8 mouse cellular contexts compared by ENCODE assay signal in the genomic region with DNA sequence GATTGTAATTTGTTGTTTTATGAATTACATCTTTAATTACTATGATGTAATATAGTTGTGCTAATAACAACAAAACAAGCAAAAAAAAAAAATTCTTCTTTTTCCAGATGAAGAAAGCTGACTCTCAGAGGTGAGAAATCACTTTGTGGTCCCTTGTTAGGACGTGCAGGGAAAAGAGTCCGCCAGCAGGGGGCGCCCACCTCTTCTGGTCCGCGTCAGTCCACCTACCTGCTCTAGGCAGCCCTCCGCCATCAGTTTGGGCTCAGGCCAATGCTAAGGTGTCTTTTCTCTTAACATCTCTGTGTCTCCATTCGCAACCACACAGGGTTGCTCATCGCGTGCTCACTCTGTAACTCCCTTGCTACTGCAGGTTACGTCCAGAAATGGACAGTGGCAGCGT. TPM values are rescaled to one million over a fixed set of nuclear protein-coding genes. Genes with fewer than 3 reads are reported as not detected.
DNase-seq lines count a peak whose midpoint lies in the region; ATAC-seq and TF ChIP-seq lines count a peak whose summit lies in the region.

No protein-coding gene starts in this region.

- intact Hi-C loops in heart, postnatal 14 days (cut with DNase I): loop anchor here (1.0 to 10.0 kb wide), 3 partner anchors 162 to 331 kb away; no protein-coding TSS in a partner anchor

- H3K4me2 ChIP-seq in embryonic facial prominence, embryonic 14.5 days (ENCODE audit: low read depth, low read length): no peak overlapping the region
- no peak overlapping the region for H3K4me2 ChIP-seq in lung, postnatal 0 days (replicated peaks; ENCODE audit: low read depth, low read length)

- peak; percentile 81 for DNase-seq in ES-CJ7 (ENCODE audit: low read depth, low spot score)
- peak; percentile 75 for DNase-seq in embryonic facial prominence, embryonic 14.5 days (ENCODE audit: low spot score)
- DNase-seq in heart, postnatal 14 days: peak; percentile 81 to 87
- peak; percentile 86 to 92 for DNase-seq in kidney, postnatal 25 days
- DNase-seq in lung, postnatal 0 days (ENCODE audit: low spot score): peak; percentile 74
- DNase-seq in ovary, postnatal 36 days (ENCODE audit: low spot score): peak; percentile 78
- DNase-seq in thymus, postnatal 4 days: peak; percentile 90

- no peaks in the 10 kb centered on the region; the same call in 1 of the 2 replicates for H3K27me3 ChIP-seq in embryonic facial prominence, embryonic 14.5 days (replicated peaks; ENCODE audit: control insufficient read depth, insufficient read depth, low read length)
- no peaks in the 10 kb centered on the region for H3K27me3 ChIP-seq in lung, postnatal 0 days (replicated peaks; ENCODE audit: insufficient read depth, low read length)

- no peak overlapping the region for H3K9ac ChIP-seq in embryonic facial prominence, embryonic 14.5 days (ENCODE audit: low read depth, low read length)
- no peak overlapping the region for H3K9ac ChIP-seq in lung, postnatal 0 days (replicated peaks; ENCODE audit: low read depth)

- WGBS in bone marrow, adult 2 months: 19% methylated on average over 11 of the region's 11 CpGs
- 11% methylated on average over 11 of the region's 11 CpGs for WGBS in embryonic facial prominence, embryonic 14.5 days
- 20% methylated on average over 11 of the region's 11 CpGs for WGBS in lung, postnatal 0 days

- ATAC-seq in embryonic facial prominence, embryonic 14.5 days (ENCODE audit: low read depth): peak; percentile 69; the same call in 1 of the 2 replicates
- peak; percentile 32 for ATAC-seq in lung, postnatal 0 days

- H3K4me3 ChIP-seq in bone marrow, adult 2 months (replicated peaks; ENCODE audit: control insufficient read depth, low read depth, low read length): no peak overlapping the region
- H3K4me3 ChIP-seq in embryonic facial prominence, embryonic 14.5 days (ENCODE audit: low read depth, low read length): no peak overlapping the region
- H3K4me3 ChIP-seq in lung, postnatal 0 days (ENCODE audit: low read depth, low read length): no peak overlapping the region

- no peak overlapping the region for H3K27ac ChIP-seq in bone marrow, adult 2 months (ENCODE audit: control insufficient read depth, insufficient read depth, low read depth, low read length, poor library complexity)
- H3K27ac ChIP-seq in embryonic facial prominence, embryonic 14.5 days (replicated peaks; ENCODE audit: low read depth, low read length): no peak overlapping the region
- H3K27ac ChIP-seq in lung, postnatal 0 days (ENCODE audit: low read length): no peak overlapping the region

- no peak for TF ChIP-seq POLR2A in bone marrow, adult 2 months (IDR thresholded peaks at IDR 0.05; ENCODE audit: borderline replicate concordance, control insufficient read depth, low read depth, low read length)

- no peaks in the 10 kb centered on the region for H3K9me3 ChIP-seq in embryonic facial prominence, embryonic 14.5 days (ENCODE audit: control insufficient read depth, low read length)
- no peaks in the 10 kb centered on the region for H3K9me3 ChIP-seq in lung, postnatal 0 days (ENCODE audit: low read length)

- no peak for TF ChIP-seq EP300 in lung, postnatal 0 days (IDR thresholded peaks at IDR 0.05)

- H3K36me3 ChIP-seq in embryonic facial prominence, embryonic 14.5 days (ENCODE audit: control insufficient read depth, insufficient read depth, low read length): no peaks in the 10 kb centered on the region
- no peaks in the 10 kb centered on the region for H3K36me3 ChIP-seq in lung, postnatal 0 days (ENCODE audit: insufficient read depth, low read length)

- H3K4me1 ChIP-seq in bone marrow, adult 2 months (ENCODE audit: control insufficient read depth, insufficient read depth, low read length): no peaks in the 10 kb centered on the region
- H3K4me1 ChIP-seq in embryonic facial prominence, embryonic 14.5 days (ENCODE audit: control insufficient read depth, insufficient read depth, low read length): peaks cover 13% of the 10 kb centered on the region
- H3K4me1 ChIP-seq in lung, postnatal 0 days (ENCODE audit: insufficient read depth, low read depth, low read length): no peaks in the 10 kb centered on the region

- peak; percentile 74 for TF ChIP-seq CTCF in bone marrow, adult 2 months (IDR thresholded peaks at IDR 0.05; ENCODE audit: control insufficient read depth, insufficient read depth, low read length)
- peak; percentile 88 for TF ChIP-seq CTCF in lung, postnatal 0 days (IDR thresholded peaks at IDR 0.05)

RNA-seq across cellular contexts. Expression of gene Hunk, which starts 5.9 kb away (rescaled TPM):
- 0.31 TPM in 1 of 2 replicates, not detected in the other for polyA plus RNA-seq in bone marrow, adult 2 months (2011; ENCODE audit: insufficient read depth, insufficient read length, low replicate concordance, missing spikeins)
- polyA plus RNA-seq in embryonic facial prominence, embryonic 14.5 days (2014; fragmentation: Nextera tagmentation; extraction: Ambion mirVana): 9.7 and 12.4 TPM in 2 replicates
- total RNA-seq in heart, postnatal 14 days (2021): 1 to 10 TPM; 2.0 to 2.3 TPM
- polyA plus RNA-seq in lung, postnatal 0 days (2015; fragmentation: Nextera tagmentation; extraction: Ambion mirVana): 6.4 and 7.4 TPM in 2 replicates
